Mouse (Mus musculus) brain, embryonic 14.5 days (tissue): ENCODE results near the gene Bach2.

Experiments
- CTCF ChIP-seq: fragments of 200-500 bp; IDR thresholded peaks from 2 replicates; pipeline ENCODE4 v1.5.1; 2012; ENCODE audit warnings: inconsistent platforms, mild to moderate bottlenecking, moderate library complexity, borderline replicate concordance; ENCODE audit not compliant: insufficient read depth, insufficient read length; ENCODE audit errors: extremely low read depth
- POLR2A ChIP-seq: fragments of 200-500 bp; IDR thresholded peaks from 2 replicates; pipeline ENCODE4 v1.6.1; 2012; ENCODE audit warnings: mild to moderate bottlenecking, inconsistent platforms, borderline replicate concordance; ENCODE audit not compliant: poor library complexity, insufficient read depth, insufficient read length, severe bottlenecking; ENCODE audit errors: extremely low read depth

DNA sequence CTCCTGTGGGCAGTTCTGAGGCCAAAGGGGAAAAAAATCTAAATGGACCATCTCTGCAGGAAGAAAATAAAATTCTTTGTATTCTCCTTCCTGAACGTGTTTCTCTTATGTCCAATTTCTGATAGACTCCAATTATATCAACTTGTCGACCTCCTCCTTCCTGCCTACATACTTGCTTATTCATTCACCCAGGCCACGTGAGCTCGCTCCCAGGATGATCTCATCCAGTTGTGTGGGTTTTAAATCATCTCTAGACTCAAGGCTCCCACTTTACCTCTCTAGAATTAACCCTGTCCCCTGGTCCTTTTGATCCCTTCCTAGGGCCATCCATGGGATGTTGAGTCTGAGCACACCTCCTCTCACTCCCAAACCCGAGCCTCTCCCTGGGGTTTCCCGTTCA lies 225.9 kb downstream of the Bach2 start:
- no peak for TF ChIP-seq CTCF
- no peak for TF ChIP-seq POLR2A
